Mouse (Mus musculus) megakaryocyte, embryonic 14.5 days (primary cell): ENCODE measurements around the gene Mcrip1.

ENCODE experiments used
- FLI1 ChIP-seq: IDR thresholded peaks from 2 replicates; pipeline ENCODE4 v1.6.1; 2012; ENCODE audit warnings: low read length, inconsistent platforms, mixed read lengths
- GATA1 ChIP-seq: IDR thresholded peaks from 3 replicates; pipeline ENCODE4 v1.6.1; 2012; ENCODE audit warnings: mixed read lengths, low read length, inconsistent platforms, borderline replicate concordance

DNA sequence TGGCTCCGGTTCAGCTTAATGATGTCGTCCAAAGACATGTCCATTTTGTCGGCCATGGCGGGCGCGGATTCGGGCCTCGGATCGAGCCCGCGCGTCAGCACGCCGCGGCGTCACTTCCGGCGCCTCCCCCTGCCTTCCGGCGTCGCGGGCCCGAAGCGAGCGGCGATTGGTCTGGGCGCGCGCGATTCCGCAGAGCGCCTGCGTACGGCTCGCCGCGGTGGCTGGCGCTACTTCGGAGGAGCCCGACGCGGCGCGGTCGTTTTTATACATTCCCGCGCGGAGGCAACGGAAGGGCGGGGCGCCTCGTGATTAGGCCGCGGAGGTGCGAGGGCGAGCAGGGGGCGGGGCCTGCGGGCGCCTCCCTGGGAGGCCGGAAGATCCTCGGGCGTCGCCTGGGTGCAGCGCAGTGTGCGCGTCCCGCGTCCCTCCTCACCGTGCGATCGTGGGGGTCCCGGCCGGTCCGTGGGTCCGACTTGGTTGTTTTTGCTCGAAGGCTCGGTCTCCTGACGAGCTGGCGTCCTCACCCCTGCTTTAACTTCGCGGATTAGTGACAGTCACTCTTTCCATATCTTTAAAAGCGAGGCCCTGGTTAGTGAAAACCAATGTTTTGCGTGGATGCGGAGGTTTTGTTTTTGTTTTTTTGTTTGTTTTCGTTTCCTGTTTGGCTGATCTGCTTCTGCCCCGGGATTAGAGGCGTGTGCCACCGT is 48.9 kb upstream of the Mcrip1 start, which contains the start of the genes Alyref and Anapc11:
- no peak for TF ChIP-seq GATA1
- peak; percentile 90; the same call in 1 of the 2 replicates for TF ChIP-seq FLI1
